Mouse (Mus musculus) layer of hippocampus, adult 18-20 months (tissue): Measurements from ENCODE around the gene Fig4. TPM values are rescaled to one million over a fixed set of nuclear protein-coding genes. Genes with fewer than 3 reads are reported as not detected.

Experiments
- DNase-seq, 2 experiments: peaks; one replicate each; pipeline ENCODE4 v3.0.0; 2022; ENCODE audit warnings: low spot score in 2 of 2
- total RNA-seq, 2 experiments: library from RNA; stranded (reverse); gene quantifications; 2 replicates each; pipeline ENCODE4 v1.2.3; 2021

The Fig4 gene
- total RNA-seq, 2 experiments from 2014 or later: 32.9 to 35.7 TPM

GRCm38 (mm10) chr10:41149307-41149706 is 153.8 kb downstream of the Fig4 start:
- DNase-seq: no peak

- DNase-seq: peak in 1 of 2 experiments; percentile 18
These were observed 156.9 kb downstream of the Fig4 start for GRCm38 (mm10) chr10:41146141-41146540.

Other genes starting within 250 kb of the Fig4 start
- gene Gpr6, start 231.0 kb downstream of the Fig4 start, total RNA-seq: 1 to 10 TPM in 1 of 2 experiments, under 1 TPM in 1; 0.53 to 1.1 TPM
- under 1 TPM; 0.20 to 0.25 TPM for gene Ak9, start 720 bp upstream of the Fig4 start, total RNA-seq
- 10 to 100 TPM; 18.5 to 22.2 TPM for gene Zbtb24, start 147.1 kb upstream of the Fig4 start, total RNA-seq
- 10 to 100 TPM; 15.2 to 18.0 TPM for gene Mical1, start 173.1 kb upstream of the Fig4 start, total RNA-seq
- gene Smpd2, start 187.1 kb upstream of the Fig4 start, total RNA-seq: 10 to 100 TPM; 18.7 to 21.8 TPM
- 1 to 10 TPM; 3.7 to 5.6 TPM for gene Ppil6, start 187.2 kb upstream of the Fig4 start, total RNA-seq
- 10 to 100 TPM; 60.7 to 68.2 TPM for gene Cd164, start 216.2 kb upstream of the Fig4 start, total RNA-seq